8 mouse cellular contexts compared by ENCODE assay signal in the genomic region with DNA sequence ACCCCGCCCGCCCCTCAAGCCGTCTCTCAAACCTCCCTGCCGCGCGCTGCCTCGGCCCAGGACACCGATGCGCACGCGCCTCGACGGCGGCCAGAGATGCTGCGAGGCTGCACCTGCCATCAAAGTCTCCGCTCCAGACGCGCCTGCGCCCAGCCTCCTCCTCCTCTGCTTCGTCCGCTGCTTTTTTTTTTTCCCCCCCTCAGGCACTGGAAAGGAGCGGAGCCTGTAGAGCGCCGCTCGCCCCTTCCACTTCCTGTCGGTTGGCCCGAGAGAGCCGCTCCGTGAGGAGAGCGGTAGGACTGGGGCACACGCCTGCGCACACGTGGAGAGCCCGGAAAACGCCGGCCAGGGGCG. TPM values are rescaled to one million over a fixed set of nuclear protein-coding genes. Genes with fewer than 3 reads are reported as not detected.
DNase-seq lines count a peak whose midpoint lies in the region; ATAC-seq and TF ChIP-seq lines count a peak whose summit lies in the region.

No protein-coding gene starts in this region.

- no peak for DNase-seq in heart, adult 2 months
- peak; percentile 50 for DNase-seq in WW6 (ENCODE audit: low read depth, low spot score)
- peak; percentile 10 to 38 for DNase-seq in layer of hippocampus, adult 8-10 months (ENCODE audit: low spot score in 2 of 2)
- no peak for DNase-seq in urinary bladder, postnatal 10 days (ENCODE audit: low spot score)
- no peak for DNase-seq in gastrocnemius, postnatal 4 days (ENCODE audit: low spot score in 2 of 2)

- H3K79me2 ChIP-seq in heart, adult 2 months (replicated peaks; ENCODE audit: control insufficient read depth, insufficient read depth, low read length): no peaks in the 10 kb centered on the region

- TF ChIP-seq EP300 in heart, adult 2 months (IDR thresholded peaks at IDR 0.05; ENCODE audit: insufficient read depth, low read depth, low read length): no peak

- TF ChIP-seq CTCF in heart, adult 2 months (IDR thresholded peaks at IDR 0.05): no peak

- H3K27ac ChIP-seq in heart, embryonic 14.5 days (replicated peaks in 1 of 2; ENCODE audit: control insufficient read depth in 1 of 2, insufficient read depth in 1 of 2, low read depth in 2 of 2, low read length in 2 of 2): no peak overlapping the region
- no peak overlapping the region for H3K27ac ChIP-seq in heart, adult 2 months
- H3K27ac ChIP-seq in forebrain, embryonic 15.5 days (replicated peaks): no peak overlapping the region; the same call in 1 of the 2 replicates
- H3K27ac ChIP-seq in midbrain, embryonic 13.5 days: 0 out of 2 replicates have a peak overlapping the region, but pooled peaks have one; percentile 14

- no peaks in the 10 kb centered on the region for H3K36me3 ChIP-seq in heart, embryonic 14.5 days (ENCODE audit: control insufficient read depth, insufficient read depth, low read length)
- no peaks in the 10 kb centered on the region for H3K36me3 ChIP-seq in heart, adult 2 months (ENCODE audit: control insufficient read depth, insufficient read depth, low read length)
- no peaks in the 10 kb centered on the region for H3K36me3 ChIP-seq in forebrain, embryonic 15.5 days
- no peaks in the 10 kb centered on the region for H3K36me3 ChIP-seq in midbrain, embryonic 13.5 days

- intact Hi-C loops in heart, adult 2 months (cut with DNase I): no loop called here

- no peak for TF ChIP-seq POLR2A in heart, adult 2 months (IDR thresholded peaks at IDR 0.05; ENCODE audit: insufficient read depth, low read depth, low read length)

- H3K4me3 ChIP-seq in heart, embryonic 14.5 days (ENCODE audit: control insufficient read depth in 1 of 2, insufficient read depth in 1 of 2, low read depth in 1 of 2, low read length in 2 of 2): peak overlapping the region; percentile 49 to 58
- no peak overlapping the region for H3K4me3 ChIP-seq in heart, adult 2 months
- peak overlapping the region; percentile 69 for H3K4me3 ChIP-seq in forebrain, embryonic 15.5 days
- H3K4me3 ChIP-seq in midbrain, embryonic 13.5 days (replicated peaks): peak overlapping the region; percentile 76

- peaks cover 0 to 11% of the 10 kb centered on the region in 2 experiments; a peak in 3 of 4 replicates for H3K4me1 ChIP-seq in heart, embryonic 14.5 days (ENCODE audit: control insufficient read depth in 2 of 2, insufficient read depth in 2 of 2, low read length in 2 of 2)
- H3K4me1 ChIP-seq in heart, adult 2 months (ENCODE audit: control insufficient read depth, insufficient read depth, low read length): no peaks in the 10 kb centered on the region; the same call in 1 of the 2 replicates
- peaks cover 7% of the 10 kb centered on the region for H3K4me1 ChIP-seq in forebrain, embryonic 15.5 days
- H3K4me1 ChIP-seq in midbrain, embryonic 13.5 days (replicated peaks): peaks cover 8% of the 10 kb centered on the region

- no peak overlapping the region for H3K9ac ChIP-seq in heart, embryonic 14.5 days (ENCODE audit: low read length)
- H3K9ac ChIP-seq in heart, adult 2 months (ENCODE audit: low read depth, low read length): no peak overlapping the region
- H3K9ac ChIP-seq in forebrain, embryonic 15.5 days (replicated peaks): peak overlapping the region; percentile 50; the same call in 1 of the 2 replicates
- peak overlapping the region; percentile 71; the same call in 1 of the 2 replicates for H3K9ac ChIP-seq in midbrain, embryonic 13.5 days (replicated peaks)

- H3K4me2 ChIP-seq in heart, embryonic 14.5 days (ENCODE audit: low read length): peak overlapping the region; percentile 96
- peak overlapping the region; percentile 87 for H3K4me2 ChIP-seq in forebrain, embryonic 15.5 days (replicated peaks)
- H3K4me2 ChIP-seq in midbrain, embryonic 13.5 days (replicated peaks): peak overlapping the region; percentile 94

- ATAC-seq in heart, embryonic 14.5 days (ENCODE audit: insufficient number of reproducible peaks, insufficient read depth, low FRiP score, low read depth): no peak
- ATAC-seq in forebrain, embryonic 15.5 days (replicated peaks): peak; percentile 93
- peak; percentile 88 for ATAC-seq in midbrain, embryonic 13.5 days

- no peaks in the 10 kb centered on the region for H3K9me3 ChIP-seq in heart, embryonic 14.5 days (ENCODE audit: control insufficient read depth, low read length)
- H3K9me3 ChIP-seq in forebrain, embryonic 15.5 days: no peaks in the 10 kb centered on the region
- no peaks in the 10 kb centered on the region for H3K9me3 ChIP-seq in midbrain, embryonic 13.5 days

- WGBS in heart, embryonic 14.5 days: under 1% methylated on average over 27 of the region's 37 CpGs
- WGBS in heart, adult 2 months: under 1% methylated on average over 34 of the region's 37 CpGs
- 0% methylated on average over 27 of the region's 37 CpGs for WGBS in forebrain, embryonic 15.5 days
- 1% methylated on average over 28 of the region's 37 CpGs for WGBS in midbrain, embryonic 13.5 days

- H3K27me3 ChIP-seq in heart, embryonic 14.5 days (ENCODE audit: control insufficient read depth, insufficient read depth, low read length): peaks cover 38% of the 10 kb centered on the region
- H3K27me3 ChIP-seq in heart, adult 2 months (ENCODE audit: control insufficient read depth, insufficient read depth, low read length): peaks cover 8% of the 10 kb centered on the region; the same call in 1 of the 2 replicates
- H3K27me3 ChIP-seq in forebrain, embryonic 15.5 days: no peaks in the 10 kb centered on the region
- H3K27me3 ChIP-seq in midbrain, embryonic 13.5 days: peaks cover 5% of the 10 kb centered on the region; the same call in 1 of the 2 replicates

RNA-seq across cellular contexts. Expression of a gene that starts 0.3 kb away (rescaled TPM):
- 0.07 TPM in 1 of 2 replicates, not detected in the other for polyA plus RNA-seq in heart, embryonic 14.5 days (2014; fragmentation: Nextera tagmentation; extraction: Ambion mirVana)
- not detected for total RNA-seq in heart, adult 2 months (2021)
- 0.08 TPM in 1 of 2 replicates, not detected in the other for polyA plus RNA-seq in heart, adult 2 months (2012; rRNA removed)
- 2.4 and 2.5 TPM in 2 replicates for polyA plus RNA-seq in forebrain, embryonic 15.5 days (2015; fragmentation: Nextera tagmentation; extraction: Ambion mirVana)
- 10 to 100 TPM; 29.5 to 35.5 (median 30.5) TPM for total RNA-seq in layer of hippocampus, adult 8-10 months (2022)
- polyA plus RNA-seq in midbrain, embryonic 13.5 days (2015; fragmentation: Nextera tagmentation; extraction: Ambion mirVana): 2.9 and 3.0 TPM in 2 replicates
- 1 to 10 TPM; 9.2 to 10.0 TPM for total RNA-seq in gastrocnemius, postnatal 4 days (2021)

Comparison
In these comparisons a context has a peak if more than half of its experiments do, and no peak if none do; other contexts are left out.
1. H3K9ac ChIP-seq: peak in forebrain, embryonic 15.5 days (single experiment) and midbrain, embryonic 13.5 days (single experiment); none in heart, embryonic 14.5 days (single experiment) and heart, adult 2 months (single experiment).
2. DNase-seq: peak in WW6 (single experiment) and layer of hippocampus, adult 8-10 months (2 of 2); none in heart, adult 2 months (0 of 2), urinary bladder, postnatal 10 days (single experiment) and gastrocnemius, postnatal 4 days (0 of 2).
3. Peak in every context shown above with its lines, with median percentiles within 50 percentile points of each other: H3K4me2 ChIP-seq.